Mouse (Mus musculus): ENCODE measurements around the gene Ankrd6. TPM values are rescaled to one million over a fixed set of nuclear protein-coding genes. Genes with fewer than 3 reads are reported as not detected.

The Ankrd6 gene
- polyA plus RNA-seq, 1 experiment from 2014 or later: 10.1 TPM

DNA sequence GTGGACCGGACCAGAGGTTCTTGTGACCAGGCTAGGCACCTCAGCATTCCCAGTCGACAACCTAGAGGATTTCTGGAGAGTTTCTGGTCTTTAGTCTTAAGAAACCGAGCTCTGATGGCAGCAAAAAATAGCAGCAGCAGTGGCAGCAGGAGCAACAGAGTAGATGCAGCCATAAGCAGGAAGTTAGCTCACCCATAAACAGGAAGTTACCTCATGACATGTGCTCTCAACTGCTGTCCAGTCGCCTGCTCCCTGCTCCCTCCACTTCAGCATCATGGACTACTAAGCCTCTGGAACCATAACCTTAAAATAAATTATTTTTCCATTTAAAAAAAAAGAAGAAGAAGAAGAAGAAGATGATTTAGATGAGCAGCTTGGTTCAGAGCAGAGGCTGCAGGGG is 161.6 kb downstream of the Ankrd6 start:
- DNase-seq (ENCODE audit: low spot score): no peak

DNA sequence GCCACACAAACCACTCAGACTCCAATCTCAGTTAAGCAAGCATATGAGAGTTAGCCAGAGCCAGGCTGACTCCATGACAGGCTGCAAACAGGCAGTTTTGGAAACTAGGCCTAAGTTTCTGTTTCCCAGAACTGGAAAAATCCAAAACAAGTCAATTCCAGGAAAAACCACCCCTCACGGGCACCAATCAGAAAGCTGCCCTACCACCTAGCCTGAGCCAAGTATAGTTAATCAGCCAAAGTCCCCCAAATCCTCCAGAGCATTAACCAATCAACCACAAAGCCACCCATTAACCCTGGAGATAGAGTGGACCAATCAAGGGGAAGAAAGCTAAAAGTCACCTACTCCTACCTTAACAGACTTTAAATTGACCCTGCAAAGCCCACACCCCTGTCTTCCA is 163.5 kb downstream of the Ankrd6 start:
- no peak for DNase-seq (ENCODE audit: low spot score)

DNA sequence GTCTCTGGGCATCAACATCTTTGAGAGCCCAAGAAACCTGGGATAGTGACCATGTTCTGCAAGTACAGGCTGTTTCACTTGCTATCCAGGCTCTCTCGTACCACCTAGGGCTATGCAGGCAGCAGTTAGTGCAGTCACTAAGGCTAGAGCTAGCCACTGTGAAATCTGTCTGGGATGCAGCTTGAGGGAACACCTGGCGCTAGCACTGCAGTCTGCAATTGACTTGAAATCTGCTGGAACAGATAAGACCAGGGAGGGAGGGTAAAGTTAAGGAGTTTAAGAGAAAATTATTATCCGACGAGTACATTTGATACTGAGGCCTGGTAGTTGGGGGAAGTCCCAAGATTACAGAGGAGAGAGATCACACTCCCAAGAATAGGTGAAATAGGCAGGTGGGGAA is 170.6 kb downstream of the Ankrd6 start:
- no peak for DNase-seq (ENCODE audit: low spot score)

GRCm38 (mm10) chr4:32770284-32770810 is 180.3 kb downstream of the Ankrd6 start:
- no peak for DNase-seq (ENCODE audit: low spot score)

DNA sequence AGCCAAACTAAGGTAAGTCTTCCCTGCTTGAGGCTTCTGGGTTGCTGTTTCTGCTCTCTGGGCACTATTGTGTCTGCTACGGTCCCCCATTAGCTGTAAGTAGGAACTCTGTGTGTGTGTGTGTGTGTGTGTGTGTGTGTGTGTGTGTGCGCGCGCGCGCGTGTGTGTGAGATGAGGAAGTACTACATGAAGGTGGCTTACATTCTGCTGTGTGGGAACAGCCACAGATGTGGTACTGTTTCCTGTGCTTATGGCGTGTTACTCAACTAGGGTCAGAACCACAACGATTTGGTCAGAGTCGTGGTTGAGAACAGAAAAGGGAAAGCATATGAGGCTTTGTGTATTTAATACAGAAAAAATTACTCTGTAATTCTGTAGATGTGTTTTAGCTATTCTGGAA is 182.6 kb downstream of the Ankrd6 start:
- DNase-seq (ENCODE audit: low spot score): peak; percentile 83

DNA sequence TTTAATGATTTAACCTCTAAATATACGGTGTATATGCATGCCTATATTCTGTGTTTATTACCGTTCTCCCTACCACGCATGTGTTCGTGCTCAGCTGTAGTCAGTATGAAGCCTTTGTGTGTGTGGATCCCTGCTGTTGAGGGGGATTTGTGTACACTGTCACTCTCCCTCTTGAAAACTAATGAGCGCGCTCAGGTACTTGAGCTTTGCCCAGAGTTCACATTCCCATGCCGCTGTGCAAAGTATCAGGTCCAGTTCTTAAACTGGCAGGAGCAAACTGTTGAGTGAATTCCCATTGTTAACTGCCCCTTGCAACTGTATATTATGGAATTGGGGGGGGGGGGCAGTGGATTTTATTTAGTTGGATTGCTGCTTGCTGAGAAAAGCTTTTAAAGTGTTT is 183.2 kb downstream of the Ankrd6 start:
- DNase-seq (ENCODE audit: low spot score): no peak

DNA sequence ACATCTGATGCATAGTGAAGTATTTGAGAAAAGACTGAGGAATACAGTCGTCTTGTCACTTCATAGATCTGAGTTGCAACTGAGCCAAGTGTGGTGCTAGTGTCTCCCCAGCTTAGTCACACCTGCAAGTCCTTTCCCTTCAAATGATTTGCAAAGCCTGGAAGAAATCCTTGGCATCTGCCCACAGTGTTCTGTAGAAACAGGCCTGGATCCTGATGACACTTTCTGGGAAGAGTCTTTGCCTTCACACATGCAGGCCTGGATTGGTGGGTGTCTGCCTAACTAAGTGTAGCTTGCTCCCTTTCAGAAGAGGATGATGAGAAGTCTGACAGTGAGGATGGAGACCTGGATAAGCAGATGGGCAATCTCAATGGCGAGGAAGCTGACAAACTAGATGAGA is 193.2 kb downstream of the Ankrd6 start:
- DNase-seq (ENCODE audit: low spot score): no peak

Other genes starting within 250 kb of the Ankrd6 start
- 138 and 141 TPM in 2 replicates for gene Lyrm2, start 150.6 kb downstream of the Ankrd6 start, polyA plus RNA-seq (2015; fragmentation: Nextera tagmentation; extraction: Ambion mirVana)
- gene Rragd, start 32.2 kb upstream of the Ankrd6 start, polyA plus RNA-seq (2015; fragmentation: Nextera tagmentation; extraction: Ambion mirVana): 10.1 and 12.5 TPM in 2 replicates
- 38.1 and 43.0 TPM in 2 replicates for gene Ube2j1, start 80.6 kb upstream of the Ankrd6 start, polyA plus RNA-seq (2015; fragmentation: Nextera tagmentation; extraction: Ambion mirVana)
- 0.84 and 1.6 TPM in 2 replicates for gene Gabrr2, start 112.2 kb upstream of the Ankrd6 start, polyA plus RNA-seq (2015; fragmentation: Nextera tagmentation; extraction: Ambion mirVana)
- 0.09 TPM in 1 of 2 replicates, not detected in the other for gene Gabrr1, start 181.7 kb upstream of the Ankrd6 start, polyA plus RNA-seq (2015; fragmentation: Nextera tagmentation; extraction: Ambion mirVana)
- 0.18 TPM in 1 of 2 replicates, not detected in the other for gene Pm20d2, start 238.9 kb upstream of the Ankrd6 start, polyA plus RNA-seq (2015; fragmentation: Nextera tagmentation; extraction: Ambion mirVana)

Data from thymus, postnatal 0 days (tissue).